23 mouse cellular contexts compared by ENCODE assay signal in the genomic region with DNA sequence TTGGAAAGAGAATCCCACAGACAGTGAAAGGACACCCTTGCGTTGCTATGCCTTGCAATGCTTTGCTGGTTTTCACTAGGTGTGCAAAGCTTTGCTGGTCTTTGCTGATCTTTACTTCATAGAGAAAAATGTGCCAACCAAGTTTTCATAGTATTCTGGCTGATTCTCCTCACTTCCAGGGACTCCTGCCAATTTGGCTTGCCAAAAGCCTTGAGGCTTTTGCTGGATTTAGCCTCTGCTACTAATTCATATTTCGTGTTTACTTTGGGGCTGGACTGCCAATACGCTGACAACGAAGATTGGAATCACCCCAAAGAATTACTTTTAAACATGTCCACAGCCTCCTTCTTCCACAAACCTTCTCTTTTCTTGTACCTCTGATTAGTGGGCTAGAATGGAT.
A peak's percentile ranks its signal among the peaks of the same experiment; 100 is the strongest.
DNase-seq lines count a peak whose midpoint lies in the region; ATAC-seq and TF ChIP-seq lines count a peak whose summit lies in the region.
"Had no signal": no experiment of that assay in that cellular context is flagged by ENCODE, and none has a peak within 500 bp of the region (broad histone marks: within the 10 kb centered on the region; RNA-seq: fewer than 3 reads in every experiment).

No protein-coding gene starts in this region.

- no peak overlapping the region for H3K27ac ChIP-seq in hindbrain, postnatal 0 days
- H3K27ac ChIP-seq in hindbrain, embryonic 11.5 days (ENCODE audit: low read depth, low read length): no peak overlapping the region
- no peak overlapping the region for H3K27ac ChIP-seq in midbrain, postnatal 0 days (ENCODE audit: low read depth, low read length)
- H3K27ac ChIP-seq in midbrain, embryonic 14.5 days (replicated peaks; ENCODE audit: low read depth, low read length): no peak overlapping the region
- H3K27ac ChIP-seq in hindbrain, embryonic 13.5 days: no peak overlapping the region
- H3K27ac ChIP-seq: heart, embryonic 10.5 days; hindbrain, embryonic 10.5 days; limb, embryonic 12.5 days; liver, embryonic 14.5 days; midbrain, embryonic 13.5 days; neural tube, embryonic 15.5 days had no signal

- WGBS in hindbrain, postnatal 0 days: 61% methylated on average over 4 of the region's 4 CpGs
- WGBS in hindbrain, embryonic 11.5 days: 92% methylated on average over 4 of the region's 4 CpGs
- 86% methylated on average over 4 of the region's 4 CpGs for WGBS in midbrain, postnatal 0 days
- 93% methylated on average over 4 of the region's 4 CpGs for WGBS in midbrain, embryonic 14.5 days
- WGBS in hindbrain, embryonic 13.5 days: 86% methylated on average over 4 of the region's 4 CpGs

- H3K36me3 ChIP-seq in hindbrain, postnatal 0 days (ENCODE audit: insufficient read depth, low read length): no peaks in the 10 kb centered on the region
- no peaks in the 10 kb centered on the region for H3K36me3 ChIP-seq in hindbrain, embryonic 11.5 days (ENCODE audit: control insufficient read depth, insufficient read depth, low read length)
- no peaks in the 10 kb centered on the region for H3K36me3 ChIP-seq in midbrain, postnatal 0 days (ENCODE audit: insufficient read depth, low read length)
- no peaks in the 10 kb centered on the region for H3K36me3 ChIP-seq in midbrain, embryonic 14.5 days (ENCODE audit: control insufficient read depth, insufficient read depth, low read length)
- H3K36me3 ChIP-seq in hindbrain, embryonic 13.5 days: no peaks in the 10 kb centered on the region
- H3K36me3 ChIP-seq: heart, embryonic 10.5 days; hindbrain, embryonic 10.5 days; limb, embryonic 12.5 days; midbrain, embryonic 13.5 days; neural tube, embryonic 15.5 days had no signal

- no peak for ATAC-seq in hindbrain, postnatal 0 days
- no peak for ATAC-seq in hindbrain, embryonic 11.5 days (ENCODE audit: low FRiP score)
- no peak for ATAC-seq in midbrain, postnatal 0 days (ENCODE audit: low FRiP score)
- ATAC-seq in midbrain, embryonic 14.5 days (ENCODE audit: low FRiP score, low TSS enrichment): no peak
- no peak for ATAC-seq in hindbrain, embryonic 13.5 days (ENCODE audit: low FRiP score)
- ATAC-seq: forebrain, embryonic 16.5 days; inflammation-experienced regulatory T-cells, adult 6 months; midbrain, embryonic 13.5 days had no signal

- TF ChIP-seq CTCF in hindbrain, postnatal 0 days (IDR thresholded peaks at IDR 0.05; ENCODE audit: low read depth): no peak
- TF ChIP-seq CTCF in midbrain, postnatal 0 days (IDR thresholded peaks at IDR 0.05): no peak

- H3K9ac ChIP-seq in hindbrain, postnatal 0 days (replicated peaks; ENCODE audit: low read length): no peak overlapping the region
- H3K9ac ChIP-seq in hindbrain, embryonic 11.5 days (ENCODE audit: low read depth, low read length): no peak overlapping the region
- no peak overlapping the region for H3K9ac ChIP-seq in midbrain, postnatal 0 days (replicated peaks; ENCODE audit: low read length, poor library complexity, severe bottlenecking)
- H3K9ac ChIP-seq in midbrain, embryonic 14.5 days (replicated peaks; ENCODE audit: low read length): no peak overlapping the region
- no peak overlapping the region for H3K9ac ChIP-seq in hindbrain, embryonic 13.5 days
- H3K9ac ChIP-seq: limb, embryonic 12.5 days; liver, embryonic 14.5 days; midbrain, embryonic 13.5 days; neural tube, embryonic 15.5 days had no signal

- H3K27me3 ChIP-seq in hindbrain, postnatal 0 days (ENCODE audit: insufficient read depth, low read length): no peaks in the 10 kb centered on the region
- H3K27me3 ChIP-seq in hindbrain, embryonic 11.5 days (ENCODE audit: control insufficient read depth, insufficient read depth, low read length): no peaks in the 10 kb centered on the region
- no peaks in the 10 kb centered on the region for H3K27me3 ChIP-seq in midbrain, postnatal 0 days (ENCODE audit: insufficient read depth, low read length)
- no peaks in the 10 kb centered on the region for H3K27me3 ChIP-seq in midbrain, embryonic 14.5 days (ENCODE audit: control insufficient read depth, insufficient read depth, low read length)
- H3K27me3 ChIP-seq in hindbrain, embryonic 13.5 days: no peaks in the 10 kb centered on the region
- H3K27me3 ChIP-seq: limb, embryonic 12.5 days; midbrain, embryonic 13.5 days; neural tube, embryonic 15.5 days had no signal

- H3K4me3 ChIP-seq in hindbrain, postnatal 0 days (ENCODE audit: low read length): no peak overlapping the region
- no peak overlapping the region for H3K4me3 ChIP-seq in hindbrain, embryonic 11.5 days (ENCODE audit: low read depth, low read length)
- H3K4me3 ChIP-seq in midbrain, postnatal 0 days (ENCODE audit: low read depth, low read length): no peak overlapping the region
- no peak overlapping the region for H3K4me3 ChIP-seq in midbrain, embryonic 14.5 days (replicated peaks; ENCODE audit: low read depth, low read length)
- H3K4me3 ChIP-seq in hindbrain, embryonic 13.5 days: no peak overlapping the region
- H3K4me3 ChIP-seq: heart, embryonic 10.5 days; hindbrain, embryonic 10.5 days; limb, embryonic 12.5 days; midbrain, embryonic 13.5 days; myocyte; neural tube, embryonic 15.5 days had no signal

- DNase-seq in hindbrain, postnatal 0 days (ENCODE audit: low spot score): peak; percentile 38
- DNase-seq in hindbrain, embryonic 11.5 days (ENCODE audit: low spot score): no peak
- DNase-seq in midbrain, postnatal 0 days (ENCODE audit: low spot score): peak; percentile 31
- DNase-seq in midbrain, embryonic 14.5 days: no peak
- DNase-seq in adrenal gland, postnatal 36 days: peak; percentile 48 to 59
- DNase-seq in lung, postnatal 36 days: peak; percentile 5
- DNase-seq in cerebellum, adult 18-20 months: no peak
- DNase-seq: cerebellum, adult 11-12 months; kidney, adult 8-10 months; kidney, postnatal 25 days; right cerebral cortex, postnatal 14 days; spleen, adult 18-20 months; thymus, postnatal 36 days had no signal

- no peaks in the 10 kb centered on the region for H3K9me3 ChIP-seq in hindbrain, postnatal 0 days (ENCODE audit: low read length)
- H3K9me3 ChIP-seq in hindbrain, embryonic 11.5 days (ENCODE audit: control insufficient read depth, low read length): no peaks in the 10 kb centered on the region
- no peaks in the 10 kb centered on the region for H3K9me3 ChIP-seq in midbrain, postnatal 0 days (ENCODE audit: low read length)
- H3K9me3 ChIP-seq in midbrain, embryonic 14.5 days (ENCODE audit: control insufficient read depth, low read length): no peaks in the 10 kb centered on the region
- H3K9me3 ChIP-seq in hindbrain, embryonic 13.5 days: no peaks in the 10 kb centered on the region
- H3K9me3 ChIP-seq: heart, embryonic 10.5 days; hindbrain, embryonic 10.5 days; midbrain, embryonic 13.5 days; neural tube, embryonic 15.5 days had no signal

- no peak overlapping the region for H3K4me2 ChIP-seq in hindbrain, postnatal 0 days (ENCODE audit: low read depth, low read length)
- H3K4me2 ChIP-seq in hindbrain, embryonic 11.5 days (replicated peaks; ENCODE audit: low read depth, low read length): no peak overlapping the region
- no peak overlapping the region for H3K4me2 ChIP-seq in midbrain, postnatal 0 days (ENCODE audit: low read depth, low read length, poor library complexity, severe bottlenecking)
- no peak overlapping the region for H3K4me2 ChIP-seq in midbrain, embryonic 14.5 days (ENCODE audit: low read length)
- H3K4me2 ChIP-seq in hindbrain, embryonic 13.5 days: no peak overlapping the region
- H3K4me2 ChIP-seq: limb, embryonic 12.5 days; midbrain, embryonic 13.5 days; neural tube, embryonic 15.5 days had no signal

- H3K4me1 ChIP-seq in hindbrain, postnatal 0 days (ENCODE audit: insufficient read depth, low read length): no peaks in the 10 kb centered on the region
- no peaks in the 10 kb centered on the region for H3K4me1 ChIP-seq in hindbrain, embryonic 11.5 days (replicated peaks; ENCODE audit: control insufficient read depth, insufficient read depth, low read length)
- H3K4me1 ChIP-seq in midbrain, postnatal 0 days (ENCODE audit: insufficient read depth, low read length): no peaks in the 10 kb centered on the region
- H3K4me1 ChIP-seq in midbrain, embryonic 14.5 days (ENCODE audit: control insufficient read depth, insufficient read depth, low read length): no peaks in the 10 kb centered on the region
- H3K4me1 ChIP-seq in hindbrain, embryonic 13.5 days (replicated peaks): no peaks in the 10 kb centered on the region
- H3K4me1 ChIP-seq: heart, embryonic 10.5 days; limb, embryonic 12.5 days; midbrain, embryonic 13.5 days; neural tube, embryonic 15.5 days had no signal

Comparison
In these comparisons a context has a peak if more than half of its experiments do, and no peak if none do; other contexts are left out.
1. DNase-seq: peak in hindbrain, postnatal 0 days (single experiment), midbrain, postnatal 0 days (single experiment), adrenal gland, postnatal 36 days (2 of 2) and lung, postnatal 36 days (single experiment); none in hindbrain, embryonic 11.5 days (single experiment), midbrain, embryonic 14.5 days (single experiment) and cerebellum, adult 18-20 months (0 of 2).